Mouse (Mus musculus) heart, postnatal 14 days (tissue): Measurements from ENCODE around the gene Dlgap5. TPM values are rescaled to one million over a fixed set of nuclear protein-coding genes. Genes with fewer than 3 reads are reported as not detected.

Experiments
- DNase-seq, 2 experiments: peaks; one replicate each; pipeline ENCODE4 v3.0.0; 2021 to 2022
- intact Hi-C: fragments of 180-260 bp; cut with DNase I; formaldehyde crosslinking; loops from one replicate; pipeline ENCODE4 v1.15.1; 2025
- total RNA-seq, 2 experiments: library from RNA; stranded (reverse); gene quantifications; 2 replicates each; pipeline ENCODE4 v1.2.3; 2021

Gene Dlgap5
- total RNA-seq, 2 experiments from 2014 or later: 2.4 to 6.8 TPM

DNA sequence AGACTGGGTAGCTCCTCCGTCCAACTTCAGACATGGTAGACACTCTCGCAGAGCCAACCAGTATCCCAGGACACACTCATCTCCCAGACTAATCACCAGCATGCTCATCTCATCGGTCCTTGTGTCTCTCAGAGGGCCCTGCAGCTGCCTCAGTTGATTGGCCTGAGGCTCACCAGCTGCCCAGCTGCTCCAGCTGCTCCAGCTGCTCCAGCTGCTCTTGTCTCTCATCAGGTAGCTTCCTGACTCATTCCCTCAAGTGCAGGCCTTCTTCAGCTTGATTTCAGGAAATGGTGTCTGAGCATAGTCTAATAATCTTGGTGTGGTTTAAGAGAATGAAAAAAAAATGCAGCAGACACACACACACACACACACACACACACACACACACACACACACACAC lies 61.6 kb downstream of the Dlgap5 start:
- no peak for DNase-seq
- intact Hi-C loops: no loop called here

GRCm38 (mm10) chr14:47354948-47355347 lies 63.3 kb downstream of the Dlgap5 start:
- intact Hi-C loops: no loop called here
- DNase-seq: no peak

DNA sequence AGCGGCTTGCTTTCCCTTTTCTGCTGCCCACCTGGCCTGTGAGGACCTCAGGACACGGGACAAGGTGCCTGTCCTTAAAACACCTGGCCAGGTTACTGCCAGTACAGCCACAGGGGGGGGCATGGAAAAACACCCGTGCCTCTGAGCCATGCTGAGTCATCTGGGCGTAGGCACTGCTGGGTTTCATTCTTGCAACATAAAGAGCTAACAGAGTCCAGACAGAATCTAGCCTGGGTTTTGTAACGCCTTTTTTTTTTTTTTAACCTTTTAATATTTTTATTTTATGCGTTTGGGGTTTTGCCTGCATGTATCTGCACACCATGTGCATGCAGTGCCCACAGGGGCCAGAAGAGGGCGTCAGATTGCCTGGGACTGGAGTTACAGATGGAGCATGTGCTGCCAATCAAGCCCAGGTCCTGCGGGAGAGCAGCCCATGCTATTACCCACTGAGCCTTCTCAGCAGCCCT lies 64.1 kb downstream of the Dlgap5 start:
- no peak for DNase-seq
- intact Hi-C loops: no loop called here

DNA sequence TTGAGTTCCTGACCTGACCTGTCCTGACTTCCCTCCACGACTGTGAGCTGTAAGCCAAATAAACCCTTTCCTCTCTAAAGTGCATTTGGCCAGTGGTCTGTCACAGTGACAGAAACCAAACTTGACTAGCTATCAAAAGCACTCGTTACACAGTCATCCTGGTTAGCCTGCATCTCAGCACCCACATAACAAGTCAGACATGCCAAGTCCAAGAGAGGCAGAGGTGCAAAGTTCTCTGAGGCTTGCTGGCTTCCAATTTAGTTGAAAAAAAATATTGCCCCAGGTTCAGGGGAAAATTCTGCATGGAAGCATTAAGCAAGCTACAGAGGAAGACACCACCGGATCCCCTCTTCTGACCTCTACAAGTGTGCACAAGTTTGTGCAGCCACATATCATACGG lies 65.0 kb downstream of the Dlgap5 start:
- DNase-seq: no peak
- intact Hi-C loops: no loop called here

- intact Hi-C loops: no loop called here
- no peak for DNase-seq
Measured at GRCm38 (mm10) chr14:47352272-47352671, 65.9 kb downstream of the Dlgap5 start.

GRCm38 (mm10) chr14:47350974-47351373 lies 67.2 kb downstream of the Dlgap5 start:
- no peak for DNase-seq
- intact Hi-C loops: no loop called here

DNA sequence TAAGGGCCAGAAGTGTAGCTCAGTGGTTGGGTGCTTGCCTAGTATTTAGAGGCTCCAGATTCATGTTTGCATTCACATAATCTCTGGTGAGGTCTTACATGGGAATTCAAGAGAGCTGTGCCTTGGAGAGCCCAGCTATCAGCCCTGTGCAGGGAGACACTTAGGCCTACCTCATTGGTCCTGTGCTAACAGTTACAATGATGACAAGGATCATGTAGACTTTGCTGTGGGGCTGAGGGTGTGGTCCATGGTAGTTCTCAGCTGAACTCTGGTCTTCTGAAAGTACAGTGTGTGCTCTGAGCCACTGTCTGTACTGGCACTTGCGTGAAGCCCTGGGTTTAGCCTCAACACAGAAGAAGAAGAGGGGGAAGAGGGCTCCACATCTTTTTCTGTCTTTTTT lies 71.5 kb downstream of the Dlgap5 start:
- no peak for DNase-seq
- intact Hi-C loops: no loop called here

- DNase-seq: no peak
- intact Hi-C loops: no loop called here
Measured at GRCm38 (mm10) chr14:47341811-47342291, 76.4 kb downstream of the Dlgap5 start.

GRCm38 (mm10) chr14:47340231-47340925 lies 77.8 kb downstream of the Dlgap5 start:
- no peak for DNase-seq
- intact Hi-C loops: no loop called here

Other genes with a start within 250 kb of the Dlgap5 start
- gene Gch1, start 229.0 kb downstream of the Dlgap5 start, total RNA-seq: 1 to 10 TPM; 8.0 to 8.1 TPM
- gene Wdhd1, start 141.6 kb downstream of the Dlgap5 start, total RNA-seq: 1 to 10 TPM; 1.5 to 2.0 TPM
- 10 to 100 TPM; 16.3 to 20.0 TPM for gene Socs4, start 141.5 kb downstream of the Dlgap5 start, total RNA-seq
- 10 to 100 TPM; 36.9 to 40.7 TPM for gene Mapk1ip1l, start 120.1 kb downstream of the Dlgap5 start, total RNA-seq
- 1 to 10 TPM; 4.8 to 5.8 TPM for gene Lgals3, start 50.7 kb downstream of the Dlgap5 start, total RNA-seq
- 10 to 100 TPM; 15.1 to 16.2 TPM for gene Fbxo34, start 32.0 kb upstream of the Dlgap5 start, total RNA-seq
- 1 to 10 TPM; 8.1 to 9.8 TPM for gene Atg14, start 152.2 kb upstream of the Dlgap5 start, total RNA-seq
- gene Ktn1, start 230.0 kb upstream of the Dlgap5 start, total RNA-seq: 100 to 1,000 TPM; 152 to 172 TPM